Mouse (Mus musculus) heart, embryonic 10.5 days (tissue): ENCODE measurements at regions not wholly inside any gene's neighbourhood (a gene's known extent, or its start where the extent isn't known, plus 50 kb on each side); places are given as distances from the start of the nearest gene placed in this dataset.

Experiments
- DNase-seq: peaks from one replicate; pipeline ENCODE4 v3.0.0-alpha.2; 2017; ENCODE audit warnings: low spot score
- H3K27ac ChIP-seq: fragments of 300-500 bp; sonication (generic); 2 replicates; pipeline ENCODE4 v1.5.1; 2016; ENCODE audit warnings: mild to moderate bottlenecking
- H3K27me3 ChIP-seq: fragments of 300-500 bp; sonication (generic); 2 replicates; pipeline ENCODE4 v1.6.1; 2016; ENCODE audit warnings: mild to moderate bottlenecking; ENCODE audit not compliant: poor library complexity, insufficient read depth, severe bottlenecking
- H3K36me3 ChIP-seq: fragments of 300-500 bp; sonication (generic); 2 replicates; pipeline ENCODE4 v1.6.1; 2016; ENCODE audit warnings: mild to moderate bottlenecking, moderate library complexity
- H3K4me1 ChIP-seq: fragments of 300-500 bp; sonication (generic); 2 replicates; pipeline ENCODE4 v1.6.1; 2016; ENCODE audit warnings: mild to moderate bottlenecking
- H3K4me3 ChIP-seq: fragments of 300-500 bp; sonication (generic); 2 replicates; pipeline ENCODE4 v1.5.1; 2016; ENCODE audit warnings: mild to moderate bottlenecking, moderate library complexity
- H3K9me3 ChIP-seq: fragments of 300-500 bp; sonication (generic); 2 replicates; pipeline ENCODE4 v1.6.1; 2016; ENCODE audit warnings: mild to moderate bottlenecking, moderate library complexity
- WGBS: fragments of 180-500 bp; shearing (Covaris S2); methylation state at CpG from one replicate; pipeline ENCODE4 v1.1.7; 2016; 5-methylcytosine and 5-hydroxymethylcytosine counted together

- H3K27ac ChIP-seq, result no peak overlapping the region
- H3K36me3 ChIP-seq, result no peaks in the 10 kb centered on the region
- DNase-seq, result no peak
- H3K9me3 ChIP-seq, result no peaks in the 10 kb centered on the region
- H3K27me3 ChIP-seq, result no peaks in the 10 kb centered on the region
- 73% methylated on average over 1 of the region's 1 CpGs for WGBS
- no peak overlapping the region for H3K4me3 ChIP-seq
- no peaks in the 10 kb centered on the region for H3K4me1 ChIP-seq
These were observed 501.3 kb upstream of the Adamts16 start for GRCm38 (mm10) chr13:71342921-71343320.

GRCm38 (mm10) chr13:71338700-71339099, 497.1 kb upstream of the Adamts16 start:
- Histone ChIP-seq H3K27me3 (no peaks in the 10 kb centered on the region), H3K4me3 (no peak overlapping the region), H3K36me3 (no peaks in the 10 kb centered on the region), H3K9me3 (no peaks in the 10 kb centered on the region), H3K4me1 (no peaks in the 10 kb centered on the region), H3K27ac (no peak overlapping the region)
- no peak for DNase-seq
- 83% methylated on average over 6 of the region's 6 CpGs for WGBS

GRCm38 (mm10) chr13:71334925-71335324, 493.3 kb upstream of the Adamts16 start:
- H3K27ac ChIP-seq, result no peak overlapping the region
- DNase-seq, result no peak
- H3K27me3 ChIP-seq, result no peaks in the 10 kb centered on the region
- 75% methylated on average over 4 of the region's 4 CpGs for WGBS
- no peaks in the 10 kb centered on the region for H3K4me1 ChIP-seq
- no peak overlapping the region for H3K4me3 ChIP-seq
- no peaks in the 10 kb centered on the region for H3K36me3 ChIP-seq
- no peaks in the 10 kb centered on the region for H3K9me3 ChIP-seq

- 81% methylated on average over 4 of the region's 4 CpGs for WGBS
- Histone ChIP-seq H3K9me3 (no peaks in the 10 kb centered on the region), H3K4me3 (no peak overlapping the region), H3K4me1 (peaks cover 5% of the 10 kb centered on the region; the same call in 1 of the 2 replicates), H3K36me3 (no peaks in the 10 kb centered on the region), H3K27ac (no peak overlapping the region), H3K27me3 (no peaks in the 10 kb centered on the region)
- DNase-seq, result no peak
These were observed 491.5 kb upstream of the Adamts16 start for GRCm38 (mm10) chr13:71333146-71333545.

- no peak for DNase-seq
- Histone ChIP-seq H3K4me3 (no peak overlapping the region), H3K9me3 (no peaks in the 10 kb centered on the region), H3K27me3 (no peaks in the 10 kb centered on the region), H3K4me1 (peaks cover 10% of the 10 kb centered on the region; the same call in 1 of the 2 replicates), H3K27ac (no peak overlapping the region), H3K36me3 (no peaks in the 10 kb centered on the region)
- WGBS, result 17% methylated on average over 6 of the region's 6 CpGs
These were observed 488.7 kb upstream of the Adamts16 start for GRCm38 (mm10) chr13:71330321-71330720.

GRCm38 (mm10) chr13:71327802-71328753, 486.5 kb upstream of the Adamts16 start:
- Histone ChIP-seq H3K36me3 (no peaks in the 10 kb centered on the region), H3K4me1 (peaks cover 10% of the 10 kb centered on the region; the same call in 1 of the 2 replicates), H3K27me3 (no peaks in the 10 kb centered on the region), H3K4me3 (no peak overlapping the region), H3K9me3 (no peaks in the 10 kb centered on the region), H3K27ac (0 out of 2 replicates have a peak overlapping the region, but pooled peaks have one; percentile 22)
- WGBS, result 45% methylated on average over 4 of the region's 4 CpGs
- DNase-seq, result no peak

- Histone ChIP-seq H3K27ac (no peak overlapping the region), H3K4me3 (no peak overlapping the region), H3K27me3 (no peaks in the 10 kb centered on the region), H3K4me1 (no peaks in the 10 kb centered on the region), H3K9me3 (no peaks in the 10 kb centered on the region), H3K36me3 (no peaks in the 10 kb centered on the region)
- WGBS, result 83% methylated on average over 3 of the region's 3 CpGs
- DNase-seq, result no peak
These were observed 478.9 kb upstream of the Adamts16 start for GRCm38 (mm10) chr13:71320489-71320888.

- DNase-seq, result no peak
- H3K9me3 ChIP-seq, result no peaks in the 10 kb centered on the region
- no peaks in the 10 kb centered on the region for H3K36me3 ChIP-seq
- H3K27ac ChIP-seq, result no peak overlapping the region
- no peak overlapping the region for H3K4me3 ChIP-seq
- H3K4me1 ChIP-seq, result no peaks in the 10 kb centered on the region
- WGBS, result 92% methylated on average over 4 of the region's 4 CpGs
- H3K27me3 ChIP-seq, result no peaks in the 10 kb centered on the region
These were observed 462.3 kb upstream of the Adamts16 start for GRCm38 (mm10) chr13:71303956-71304355.

- Histone ChIP-seq H3K4me1 (no peaks in the 10 kb centered on the region), H3K4me3 (no peak overlapping the region), H3K27ac (no peak overlapping the region), H3K9me3 (no peaks in the 10 kb centered on the region), H3K27me3 (no peaks in the 10 kb centered on the region), H3K36me3 (no peaks in the 10 kb centered on the region)
- DNase-seq, result no peak
- 76% methylated on average over 2 of the region's 2 CpGs for WGBS
These were observed 434.4 kb upstream of the Adamts16 start for GRCm38 (mm10) chr13:71275991-71276390.

GRCm38 (mm10) chr13:71274139-71274538, 432.5 kb upstream of the Adamts16 start:
- 69% methylated on average over 3 of the region's 3 CpGs for WGBS

GRCm38 (mm10) chr13:71273485-71273884, 431.9 kb upstream of the Adamts16 start:
- Histone ChIP-seq H3K4me1 (no peaks in the 10 kb centered on the region), H3K4me3 (no peak overlapping the region), H3K9me3 (no peaks in the 10 kb centered on the region), H3K36me3 (no peaks in the 10 kb centered on the region), H3K27me3 (no peaks in the 10 kb centered on the region), H3K27ac (no peak overlapping the region)
- 83% methylated on average over 5 of the region's 5 CpGs for WGBS
- no peak for DNase-seq

More at GRCm38 (mm10) chr13:71274139-71274538, 432.5 kb upstream of the Adamts16 start:
- H3K4me3 ChIP-seq, result no peak overlapping the region
- no peaks in the 10 kb centered on the region for H3K36me3 ChIP-seq
- H3K27me3 ChIP-seq, result no peaks in the 10 kb centered on the region
- no peaks in the 10 kb centered on the region for H3K9me3 ChIP-seq
- H3K4me1 ChIP-seq, result no peaks in the 10 kb centered on the region
- no peak overlapping the region for H3K27ac ChIP-seq
- DNase-seq, result no peak

GRCm38 (mm10) chr13:71273067-71273466, 431.5 kb upstream of the Adamts16 start:
- Histone ChIP-seq H3K4me1 (no peaks in the 10 kb centered on the region), H3K27me3 (no peaks in the 10 kb centered on the region), H3K27ac (no peak overlapping the region), H3K36me3 (no peaks in the 10 kb centered on the region), H3K4me3 (no peak overlapping the region), H3K9me3 (no peaks in the 10 kb centered on the region)
- WGBS, result 70% methylated on average over 1 of the region's 1 CpGs
- no peak for DNase-seq

GRCm38 (mm10) chr13:71272431-71272830, 430.8 kb upstream of the Adamts16 start:
- no peaks in the 10 kb centered on the region for H3K27me3 ChIP-seq
- no peak overlapping the region for H3K27ac ChIP-seq
- WGBS, result 68% methylated on average over 5 of the region's 5 CpGs
- no peaks in the 10 kb centered on the region for H3K36me3 ChIP-seq
- no peak for DNase-seq
- H3K9me3 ChIP-seq, result no peaks in the 10 kb centered on the region
- no peaks in the 10 kb centered on the region for H3K4me1 ChIP-seq
- H3K4me3 ChIP-seq, result no peak overlapping the region
